Comparison of ENCODE assay signal across 16 mouse cellular contexts in genomic region chr2:160617741-160618140, GRCm38 (mm10).
"Had no signal": no experiment of that assay in that cellular context is flagged by ENCODE, and none has a peak within 500 bp of the region (broad histone marks: within the 10 kb centered on the region; RNA-seq: fewer than 3 reads in every experiment).

No protein-coding gene starts in this region.

- H3K4me2 ChIP-seq: lung, embryonic 14.5 days; midbrain, embryonic 13.5 days; neural tube, embryonic 13.5 days; neural tube, embryonic 15.5 days had no signal

- H3K27ac ChIP-seq: midbrain, embryonic 10.5 days; midbrain, embryonic 13.5 days; neural tube, embryonic 13.5 days; neural tube, embryonic 15.5 days had no signal

- H3K9ac ChIP-seq: lung, embryonic 14.5 days; midbrain, embryonic 13.5 days; neural tube, embryonic 13.5 days; neural tube, embryonic 15.5 days had no signal

- H3K27me3 ChIP-seq: midbrain, embryonic 13.5 days; neural tube, embryonic 13.5 days; neural tube, embryonic 15.5 days had no signal

- H3K9me3 ChIP-seq: midbrain, embryonic 10.5 days; midbrain, embryonic 13.5 days; neural tube, embryonic 15.5 days had no signal

- H3K36me3 ChIP-seq: midbrain, embryonic 10.5 days; midbrain, embryonic 13.5 days; neural tube, embryonic 13.5 days; neural tube, embryonic 15.5 days had no signal

- DNase-seq: lung, adult 18-20 months; lung, embryonic 14.5 days; lung, postnatal 10 days; retina, postnatal 1 day; right cerebral cortex, adult 18-20 months; right cerebral cortex, postnatal 25 days; right cerebral cortex, postnatal 4 days; spleen, adult 18-20 months; thymus, adult 18-20 months; thymus, postnatal 25 days; thymus, postnatal 4 days had no signal

- H3K4me3 ChIP-seq: midbrain, embryonic 10.5 days; midbrain, embryonic 13.5 days; neural tube, embryonic 13.5 days; neural tube, embryonic 15.5 days had no signal

- ATAC-seq: midbrain, embryonic 13.5 days; midbrain, embryonic 16.5 days had no signal

- H3K4me1 ChIP-seq: midbrain, embryonic 13.5 days had no signal
